Mouse (Mus musculus) kidney, adult 2 months (tissue): Measurements from ENCODE around the gene Prkcg.

Experiments
- CTCF ChIP-seq: fragments of 200-500 bp; conservative IDR thresholded peaks from 2 replicates; pipeline ENCODE4 v1.5.1; 2011; ENCODE audit warnings: low read depth, mild to moderate bottlenecking, control low read depth, low read length, moderate library complexity, mixed read lengths; ENCODE audit not compliant: insufficient read depth, insufficient read length
- POLR2A ChIP-seq: fragments of 200-500 bp; IDR thresholded peaks from one replicate; pipeline ENCODE4 v1.6.1; 2011; ENCODE audit warnings: low read depth, low read length, control low read depth

DNA sequence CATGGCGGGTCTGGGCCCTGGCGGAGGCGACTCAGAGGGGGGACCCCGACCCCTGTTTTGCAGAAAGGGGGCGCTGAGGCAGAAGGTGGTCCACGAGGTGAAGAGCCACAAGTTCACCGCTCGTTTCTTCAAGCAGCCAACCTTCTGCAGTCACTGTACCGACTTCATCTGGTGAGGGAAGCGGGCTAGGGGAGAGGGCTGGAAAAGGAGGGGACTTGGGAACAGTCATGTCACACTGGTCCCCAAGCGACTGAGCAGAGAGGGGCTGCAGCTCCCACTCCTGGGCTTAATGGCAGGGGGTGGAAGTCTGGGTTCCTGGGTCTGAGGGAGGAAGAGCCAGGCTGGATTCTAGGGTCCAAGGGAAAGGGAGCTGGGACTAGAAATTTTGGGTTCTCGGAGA is 14.8 kb downstream of the Prkcg start:
- TF ChIP-seq CTCF (no peak), POLR2A (no peak)
